19 mouse cellular contexts compared by ENCODE assay signal in genomic region chr19:4572061-4572460, GRCm38 (mm10). TPM values are rescaled to one million over a fixed set of nuclear protein-coding genes. Genes with fewer than 3 reads are reported as not detected.
A peak's percentile ranks its signal among the peaks of the same experiment; 100 is the strongest.
DNase-seq lines count a peak whose midpoint lies in the region; ATAC-seq and TF ChIP-seq lines count a peak whose summit lies in the region.
"Had no signal": no experiment of that assay in that cellular context is flagged by ENCODE, and none has a peak within 500 bp of the region (broad histone marks: within the 10 kb centered on the region; RNA-seq: fewer than 3 reads in every experiment).

No protein-coding gene starts in this region.

- H3K27ac ChIP-seq in hindbrain, embryonic 11.5 days (ENCODE audit: low read depth, low read length) = no peak overlapping the region
- H3K27ac ChIP-seq in hindbrain, embryonic 12.5 days = no peak overlapping the region
- peak overlapping the region; percentile 64 for H3K27ac ChIP-seq in lung, postnatal 0 days (ENCODE audit: low read length)
- peak overlapping the region; percentile 45; the same call in 1 of the 2 replicates for H3K27ac ChIP-seq in hindbrain, postnatal 0 days
- H3K27ac ChIP-seq in stomach, postnatal 0 days (replicated peaks) = peak overlapping the region; percentile 20; the same call in 1 of the 2 replicates
- H3K27ac ChIP-seq: intestine, embryonic 15.5 days; kidney, embryonic 15.5 days; neural tube, embryonic 13.5 days had no signal

- peak; percentile 19 for DNase-seq in hindbrain, embryonic 11.5 days (ENCODE audit: low spot score)
- DNase-seq in lung, postnatal 0 days (ENCODE audit: low spot score) = no peak
- DNase-seq in lung, adult 2 months = no peak
- DNase-seq in hindbrain, postnatal 0 days (ENCODE audit: low spot score) = no peak
- no peak for DNase-seq in stomach, postnatal 0 days (ENCODE audit: low spot score)
- no peak for DNase-seq in frontal cortex, postnatal 36 days (ENCODE audit: low spot score in 2 of 2)
- DNase-seq: adrenal gland, adult 8-10 months; B cell, adult 2 months; cerebellum, adult 11 months; cerebellum, postnatal 36 days; layer of hippocampus, postnatal 36 days; left cerebral cortex, postnatal 4 days; right cerebral cortex, postnatal 25 days had no signal

- H3K4me2 ChIP-seq in hindbrain, embryonic 11.5 days (replicated peaks; ENCODE audit: low read depth, low read length) = no peak overlapping the region
- no peak overlapping the region for H3K4me2 ChIP-seq in hindbrain, embryonic 12.5 days (replicated peaks)
- no peak overlapping the region for H3K4me2 ChIP-seq in lung, postnatal 0 days (replicated peaks; ENCODE audit: low read depth, low read length)
- H3K4me2 ChIP-seq in hindbrain, postnatal 0 days (ENCODE audit: low read depth, low read length) = no peak overlapping the region
- no peak overlapping the region for H3K4me2 ChIP-seq in stomach, postnatal 0 days (replicated peaks; ENCODE audit: low read depth)
- H3K4me2 ChIP-seq: heart, embryonic 12.5 days; intestine, embryonic 15.5 days; kidney, embryonic 15.5 days; neural tube, embryonic 13.5 days had no signal

- H3K4me3 ChIP-seq in hindbrain, embryonic 11.5 days (ENCODE audit: low read depth, low read length) = no peak overlapping the region
- H3K4me3 ChIP-seq in hindbrain, embryonic 12.5 days = no peak overlapping the region
- H3K4me3 ChIP-seq in lung, postnatal 0 days (ENCODE audit: low read depth, low read length) = no peak overlapping the region
- no peak overlapping the region for H3K4me3 ChIP-seq in lung, adult 2 months (replicated peaks; ENCODE audit: extremely low read depth, low read depth, low read length)
- no peak overlapping the region for H3K4me3 ChIP-seq in hindbrain, postnatal 0 days (ENCODE audit: low read length)
- no peak overlapping the region for H3K4me3 ChIP-seq in stomach, postnatal 0 days (ENCODE audit: low read depth, low read length)
- H3K4me3 ChIP-seq: erythroblast, embryonic 14.5 days; heart, embryonic 12.5 days; intestine, embryonic 15.5 days; kidney, embryonic 15.5 days; neural tube, embryonic 13.5 days had no signal

- no peaks in the 10 kb centered on the region for H3K27me3 ChIP-seq in hindbrain, embryonic 11.5 days (ENCODE audit: control insufficient read depth, insufficient read depth, low read length)
- H3K27me3 ChIP-seq in hindbrain, embryonic 12.5 days = no peaks in the 10 kb centered on the region
- no peaks in the 10 kb centered on the region for H3K27me3 ChIP-seq in lung, postnatal 0 days (replicated peaks; ENCODE audit: insufficient read depth, low read length)
- H3K27me3 ChIP-seq in hindbrain, postnatal 0 days (ENCODE audit: insufficient read depth, low read length) = no peaks in the 10 kb centered on the region
- no peaks in the 10 kb centered on the region for H3K27me3 ChIP-seq in stomach, postnatal 0 days (ENCODE audit: control insufficient read depth, insufficient read depth, low read length)
- H3K27me3 ChIP-seq: heart, embryonic 12.5 days; intestine, embryonic 15.5 days; kidney, embryonic 15.5 days; neural tube, embryonic 13.5 days had no signal

- no peak overlapping the region for H3K9ac ChIP-seq in hindbrain, embryonic 11.5 days (ENCODE audit: low read depth, low read length)
- no peak overlapping the region for H3K9ac ChIP-seq in hindbrain, embryonic 12.5 days
- H3K9ac ChIP-seq in lung, postnatal 0 days (replicated peaks; ENCODE audit: low read depth) = no peak overlapping the region
- no peak overlapping the region for H3K9ac ChIP-seq in hindbrain, postnatal 0 days (replicated peaks; ENCODE audit: low read length)
- no peak overlapping the region for H3K9ac ChIP-seq in stomach, postnatal 0 days (ENCODE audit: low read length)
- H3K9ac ChIP-seq: heart, embryonic 12.5 days; intestine, embryonic 15.5 days; kidney, embryonic 15.5 days; neural tube, embryonic 13.5 days had no signal

- WGBS in hindbrain, embryonic 11.5 days = 56% methylated on average over 4 of the region's 4 CpGs
- WGBS in hindbrain, embryonic 12.5 days = 53% methylated on average over 4 of the region's 4 CpGs
- WGBS in lung, postnatal 0 days = 70% methylated on average over 4 of the region's 4 CpGs
- WGBS in lung, adult 2 months = 78% methylated on average over 4 of the region's 4 CpGs
- 39% methylated on average over 4 of the region's 4 CpGs for WGBS in hindbrain, postnatal 0 days
- 73% methylated on average over 4 of the region's 4 CpGs for WGBS in stomach, postnatal 0 days

- no peaks in the 10 kb centered on the region for H3K9me3 ChIP-seq in hindbrain, embryonic 11.5 days (ENCODE audit: control insufficient read depth, low read length)
- H3K9me3 ChIP-seq in hindbrain, embryonic 12.5 days (replicated peaks) = no peaks in the 10 kb centered on the region
- H3K9me3 ChIP-seq in lung, postnatal 0 days (ENCODE audit: low read length) = no peaks in the 10 kb centered on the region
- H3K9me3 ChIP-seq in hindbrain, postnatal 0 days (ENCODE audit: low read length) = no peaks in the 10 kb centered on the region
- no peaks in the 10 kb centered on the region for H3K9me3 ChIP-seq in stomach, postnatal 0 days (ENCODE audit: control insufficient read depth, low read length)
- H3K9me3 ChIP-seq: heart, embryonic 12.5 days; intestine, embryonic 15.5 days; kidney, embryonic 15.5 days; neural tube, embryonic 13.5 days had no signal

- TF ChIP-seq CTCF in lung, postnatal 0 days (IDR thresholded peaks at IDR 0.05) = no peak
- TF ChIP-seq CTCF in lung, adult 2 months (IDR thresholded peaks at IDR 0.05; ENCODE audit: insufficient read depth, low read length) = no peak
- no peak for TF ChIP-seq CTCF in hindbrain, postnatal 0 days (IDR thresholded peaks at IDR 0.05; ENCODE audit: low read depth)
- no peak for TF ChIP-seq CTCF in stomach, postnatal 0 days (IDR thresholded peaks at IDR 0.05; ENCODE audit: low read depth)

- ATAC-seq in hindbrain, embryonic 11.5 days (ENCODE audit: low FRiP score) = no peak
- no peak for ATAC-seq in hindbrain, embryonic 12.5 days (ENCODE audit: low FRiP score)
- ATAC-seq in lung, postnatal 0 days = no peak
- no peak for ATAC-seq in hindbrain, postnatal 0 days
- ATAC-seq in stomach, postnatal 0 days (ENCODE audit: low FRiP score, low TSS enrichment) = no peak
- ATAC-seq: intestine, embryonic 15.5 days had no signal

- TF ChIP-seq EP300 in lung, postnatal 0 days (IDR thresholded peaks at IDR 0.05) = no peak
- TF ChIP-seq EP300 in stomach, postnatal 0 days (optimal IDR thresholded peaks at IDR 0.05) = no peak

- TF ChIP-seq POLR2A in lung, adult 2 months (IDR thresholded peaks at IDR 0.05; ENCODE audit: borderline replicate concordance, extremely low read depth, low read depth, low read length) = no peak

- H3K36me3 ChIP-seq in hindbrain, embryonic 11.5 days (ENCODE audit: control insufficient read depth, insufficient read depth, low read length) = no peaks in the 10 kb centered on the region
- H3K36me3 ChIP-seq in hindbrain, embryonic 12.5 days = no peaks in the 10 kb centered on the region
- H3K36me3 ChIP-seq in lung, postnatal 0 days (ENCODE audit: insufficient read depth, low read length) = no peaks in the 10 kb centered on the region
- no peaks in the 10 kb centered on the region for H3K36me3 ChIP-seq in hindbrain, postnatal 0 days (ENCODE audit: insufficient read depth, low read length)
- no peaks in the 10 kb centered on the region for H3K36me3 ChIP-seq in stomach, postnatal 0 days (ENCODE audit: control insufficient read depth, insufficient read depth, low read length)
- H3K36me3 ChIP-seq: heart, embryonic 12.5 days; intestine, embryonic 15.5 days; kidney, embryonic 15.5 days; neural tube, embryonic 13.5 days had no signal

- H3K4me1 ChIP-seq in hindbrain, embryonic 11.5 days (replicated peaks; ENCODE audit: control insufficient read depth, insufficient read depth, low read length) = no peaks in the 10 kb centered on the region
- H3K4me1 ChIP-seq in hindbrain, embryonic 12.5 days = no peaks in the 10 kb centered on the region
- H3K4me1 ChIP-seq in lung, postnatal 0 days (ENCODE audit: insufficient read depth, low read depth, low read length) = no peaks in the 10 kb centered on the region; the same call in 1 of the 2 replicates
- H3K4me1 ChIP-seq in lung, adult 2 months (ENCODE audit: control insufficient read depth, insufficient read depth, low read length) = 0 out of 2 replicates have a peak, but pooled peaks cover 2% of the 10 kb centered on the region
- H3K4me1 ChIP-seq in hindbrain, postnatal 0 days (ENCODE audit: insufficient read depth, low read length) = no peaks in the 10 kb centered on the region
- H3K4me1 ChIP-seq in stomach, postnatal 0 days (replicated peaks; ENCODE audit: control insufficient read depth, insufficient read depth) = no peaks in the 10 kb centered on the region
- H3K4me1 ChIP-seq: intestine, embryonic 15.5 days; kidney, embryonic 15.5 days had no signal

RNA-seq across cellular contexts. Expression of gene Lrfn4, which starts 43.4 kb away (rescaled TPM):
- 7.7 and 9.0 TPM in 2 replicates for polyA plus RNA-seq in hindbrain, embryonic 11.5 days (2014; fragmentation: Nextera tagmentation; extraction: Ambion mirVana)
- polyA plus RNA-seq in hindbrain, embryonic 12.5 days (2016; fragmentation: Nextera tagmentation; extraction: Ambion mirVana) = 16.3 and 17.6 TPM in 2 replicates
- 3.2 and 3.4 TPM in 2 replicates for polyA plus RNA-seq in lung, postnatal 0 days (2015; fragmentation: Nextera tagmentation; extraction: Ambion mirVana)
- 24.6 and 28.8 TPM in 2 replicates for polyA plus RNA-seq in lung, adult 2 months (2012; rRNA removed)
- 172 and 178 TPM in 2 replicates for total RNA-seq in hindbrain, postnatal 0 days (2014; rRNA removed)
- 14.1 and 15.6 TPM in 2 replicates for polyA plus RNA-seq in hindbrain, postnatal 0 days (2015; fragmentation: Nextera tagmentation; extraction: Ambion mirVana)
- polyA plus RNA-seq in stomach, postnatal 0 days (2015; fragmentation: Nextera tagmentation; extraction: Ambion mirVana) = 4.3 and 5.0 TPM in 2 replicates

RNA-seq across cellular contexts. Expression of gene Rce1, which starts 53.4 kb away (rescaled TPM):
- 59.8 and 64.4 TPM in 2 replicates for polyA plus RNA-seq in hindbrain, embryonic 11.5 days (2014; fragmentation: Nextera tagmentation; extraction: Ambion mirVana)
- 54.3 and 62.9 TPM in 2 replicates for polyA plus RNA-seq in hindbrain, embryonic 12.5 days (2016; fragmentation: Nextera tagmentation; extraction: Ambion mirVana)
- polyA plus RNA-seq in lung, postnatal 0 days (2015; fragmentation: Nextera tagmentation; extraction: Ambion mirVana) = 52.5 and 54.9 TPM in 2 replicates
- 86.2 and 98.0 TPM in 2 replicates for polyA plus RNA-seq in lung, adult 2 months (2012; rRNA removed)
- total RNA-seq in hindbrain, postnatal 0 days (2014; rRNA removed) = 59.6 and 77.1 TPM in 2 replicates
- polyA plus RNA-seq in hindbrain, postnatal 0 days (2015; fragmentation: Nextera tagmentation; extraction: Ambion mirVana) = 47.6 and 48.9 TPM in 2 replicates
- 46.4 and 49.4 TPM in 2 replicates for polyA plus RNA-seq in stomach, postnatal 0 days (2015; fragmentation: Nextera tagmentation; extraction: Ambion mirVana)

Comparison
In these comparisons a context has a peak if more than half of its experiments do, and no peak if none do; other contexts are left out.
1. H3K27ac ChIP-seq: peak in lung, postnatal 0 days (single experiment), hindbrain, postnatal 0 days (single experiment) and stomach, postnatal 0 days (single experiment); none in hindbrain, embryonic 11.5 days (single experiment) and hindbrain, embryonic 12.5 days (single experiment).